In the genomic region with DNA sequence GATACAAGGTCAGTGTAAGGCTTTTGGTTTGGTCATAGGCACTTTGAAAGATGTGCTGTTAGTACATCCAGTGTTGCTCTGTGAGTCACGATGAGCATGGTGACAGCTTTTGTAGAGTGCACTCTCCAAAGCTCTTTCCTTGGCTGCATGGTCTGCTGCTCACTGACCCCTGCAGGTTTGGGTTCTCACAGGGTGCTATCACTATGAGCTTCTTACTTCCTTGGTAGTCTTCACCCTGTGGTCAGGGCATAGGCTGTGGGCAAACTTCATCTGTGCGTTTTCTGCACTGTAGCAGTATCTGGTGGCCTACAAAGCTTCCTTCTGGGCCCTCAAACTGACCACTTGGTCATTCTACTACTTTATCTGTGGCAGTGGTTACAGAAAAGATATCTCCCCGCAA, we compare ENCODE assay signal across 24 mouse cellular contexts.
DNase-seq lines count a peak whose midpoint lies in the region; ATAC-seq and TF ChIP-seq lines count a peak whose summit lies in the region.
"Had no signal": no experiment of that assay in that cellular context is flagged by ENCODE, and none has a peak within 500 bp of the region (broad histone marks: within the 10 kb centered on the region; RNA-seq: fewer than 3 reads in every experiment).

No protein-coding gene starts in this region.

- no peak overlapping the region for H3K9ac ChIP-seq in kidney, embryonic 15.5 days
- H3K9ac ChIP-seq: embryonic facial prominence, embryonic 12.5 days; forebrain, embryonic 13.5 days; forebrain, embryonic 15.5 days; forebrain, postnatal 0 days had no signal

- no peak overlapping the region for H3K4me3 ChIP-seq in kidney, adult 2 months (ENCODE audit: insufficient read depth, low read depth, low read length)
- H3K4me3 ChIP-seq in kidney, embryonic 15.5 days (replicated peaks) = no peak overlapping the region
- no peak overlapping the region for H3K4me3 ChIP-seq in olfactory bulb, adult 2 months (ENCODE audit: insufficient read depth, low read depth, low read length)
- H3K4me3 ChIP-seq: embryonic facial prominence, embryonic 10.5 days; embryonic facial prominence, embryonic 12.5 days; forebrain, embryonic 13.5 days; forebrain, embryonic 15.5 days had no signal

- H3K4me2 ChIP-seq in kidney, embryonic 15.5 days = no peak overlapping the region
- H3K4me2 ChIP-seq: embryonic facial prominence, embryonic 12.5 days; forebrain, embryonic 13.5 days; forebrain, embryonic 15.5 days had no signal

- H3K4me1 ChIP-seq in kidney, adult 2 months (ENCODE audit: control insufficient read depth, insufficient read depth, low read length) = 0 out of 2 replicates have a peak, but pooled peaks cover 12% of the 10 kb centered on the region
- peaks cover 9% of the 10 kb centered on the region for H3K4me1 ChIP-seq in kidney, embryonic 15.5 days
- peaks cover 23% of the 10 kb centered on the region for H3K4me1 ChIP-seq in olfactory bulb, adult 2 months (ENCODE audit: control insufficient read depth, insufficient read depth, low read length)
- H3K4me1 ChIP-seq: embryonic facial prominence, embryonic 12.5 days had no signal

- DNase-seq in kidney, adult 2 months = peak; percentile 39
- DNase-seq in 416B (ENCODE audit: low read depth) (peak; percentile 92), Patski (ENCODE audit: low read depth, low spot score) (peak; percentile 46)
- DNase-seq in ovary, postnatal 10 days (ENCODE audit: low spot score) = no peak
- DNase-seq: adrenal gland, adult 2 months; adrenal gland, postnatal 10 days; adrenal gland, postnatal 25 days; B cell, adult 2 months; cerebellum, adult 11 months; cerebellum, adult 18-20 months; cerebellum, adult 8-10 months; cerebellum, adult 9-11 months; cerebellum, postnatal 14 days; forebrain, postnatal 0 days had no signal

- H3K36me3 ChIP-seq in kidney, adult 2 months (ENCODE audit: control insufficient read depth, insufficient read depth, low read length) = no peaks in the 10 kb centered on the region
- H3K36me3 ChIP-seq in kidney, embryonic 15.5 days = 0 out of 2 replicates have a peak, but pooled peaks cover 5% of the 10 kb centered on the region
- H3K36me3 ChIP-seq: embryonic facial prominence, embryonic 12.5 days; forebrain, embryonic 15.5 days had no signal

- H3K27me3 ChIP-seq in kidney, adult 2 months (replicated peaks; ENCODE audit: control insufficient read depth, insufficient read depth, low read length) = no peaks in the 10 kb centered on the region
- no peaks in the 10 kb centered on the region for H3K27me3 ChIP-seq in kidney, embryonic 15.5 days
- no peaks in the 10 kb centered on the region for H3K27me3 ChIP-seq in Patski
- H3K27me3 ChIP-seq: CH12.LX; embryonic facial prominence, embryonic 12.5 days; forebrain, embryonic 13.5 days; forebrain, embryonic 15.5 days had no signal

- TF ChIP-seq CTCF in kidney, adult 2 months (conservative IDR thresholded peaks at IDR 0.05; ENCODE audit: insufficient read depth, insufficient read length, low read depth, low read length) = no peak
- TF ChIP-seq CTCF in Patski (IDR thresholded peaks at IDR 0.05) = no peak
- no peak for TF ChIP-seq CTCF in olfactory bulb, adult 2 months (IDR thresholded peaks at IDR 0.05; ENCODE audit: insufficient read depth, low read depth, low read length)

- no peak for ATAC-seq in kidney, embryonic 15.5 days (replicated peaks; ENCODE audit: low FRiP score)
- peak; percentile 49 for ATAC-seq in Patski
- no peak for ATAC-seq in granulocyte monocyte progenitor cell, adult 5-6 weeks (replicated peaks; ENCODE audit: poor library complexity, severe bottlenecking)
- ATAC-seq: CD4-positive, CD25-positive, alpha-beta regulatory T cell, adult 4 months; forebrain, embryonic 13.5 days; forebrain, embryonic 15.5 days had no signal

- no peak for TF ChIP-seq POLR2A in kidney, adult 2 months (IDR thresholded peaks at IDR 0.05; ENCODE audit: low read depth, low read length)
- no peak for TF ChIP-seq POLR2A in olfactory bulb, adult 2 months (IDR thresholded peaks at IDR 0.05; ENCODE audit: insufficient read depth, low read depth, low read length)

- in situ Hi-C loops in Patski (cut with MboI; ENCODE audit: low pct_unique_long_range_greater_than_20kb) = loop anchor here (5.0 to 10.0 kb wide), 2 partner anchors 141 to 142 kb away; no protein-coding TSS in a partner anchor

- CTCF ChIA-PET in Patski (lab: Charles Lee) = interaction anchor here (1.5 kb wide), 1 partner anchor 19 kb away, joined by 3 read pairs; no protein-coding TSS in a partner anchor

- 84% methylated on average over 3 of the region's 3 CpGs for WGBS in kidney, adult 2 months
- 82% methylated on average over 3 of the region's 3 CpGs for WGBS in kidney, embryonic 15.5 days
- WGBS in olfactory bulb, adult 2 months = 81% methylated on average over 3 of the region's 3 CpGs

- POLR2A ChIA-PET in Patski (lab: Charles Lee) = no interaction called here

- no peak overlapping the region for H3K27ac ChIP-seq in kidney, adult 2 months (ENCODE audit: insufficient read depth, low read depth, low read length)
- no peak overlapping the region for H3K27ac ChIP-seq in kidney, embryonic 15.5 days
- H3K27ac ChIP-seq in olfactory bulb, adult 2 months (ENCODE audit: insufficient read depth, low read depth, low read length) = peak overlapping the region; percentile 69
- H3K27ac ChIP-seq: embryonic facial prominence, embryonic 10.5 days; embryonic facial prominence, embryonic 12.5 days; forebrain, embryonic 15.5 days had no signal

- H3K9me3 ChIP-seq in kidney, embryonic 15.5 days (replicated peaks) = no peaks in the 10 kb centered on the region
- H3K9me3 ChIP-seq: embryonic facial prominence, embryonic 10.5 days; embryonic facial prominence, embryonic 12.5 days; forebrain, embryonic 13.5 days; forebrain, embryonic 15.5 days; G1E had no signal
